Mouse (Mus musculus) liver, postnatal 0 days (tissue): Measurements from ENCODE around the gene Lrch3.

Experiments used
- CTCF ChIP-seq: sonication (generic); IDR thresholded peaks from 2 replicates; pipeline ENCODE4 v1.5.1; 2016; ENCODE audit warnings: antibody characterized with exemption, low read depth
- EP300 ChIP-seq: IDR thresholded peaks from 2 replicates; pipeline ENCODE4 v1.6.1; 2016; ENCODE audit warnings: antibody characterized with exemption, low read depth, mild to moderate bottlenecking

- TF ChIP-seq CTCF: no peak
- TF ChIP-seq EP300: no peak
These were observed 103.9 kb downstream of the Lrch3 start for GRCm38 (mm10) chr16:33017677-33018349.
